Mouse (Mus musculus): ENCODE measurements at regions not wholly inside any gene's neighbourhood (a gene's known extent, or its start where the extent isn't known, plus 50 kb on each side); places are given as distances from the start of the nearest gene placed in this dataset.

GRCm38 (mm10) chr7:70037011-70037410, 329.5 kb downstream of the Nr2f2 start:
- WGBS, result 82% methylated on average over 1 of the region's 1 CpGs
- DNase-seq (ENCODE audit: low spot score) (no peak), ATAC-seq (no peak)

GRCm38 (mm10) chr7:70032857-70033256, 333.7 kb downstream of the Nr2f2 start:
- H3K4me1 ChIP-seq (ENCODE audit: control insufficient read depth, insufficient read depth, low read length), result no peaks in the 10 kb centered on the region
- H3K4me2 ChIP-seq (ENCODE audit: low read length), result no peak overlapping the region
- no peaks in the 10 kb centered on the region for H3K9me3 ChIP-seq (replicated peaks; ENCODE audit: control insufficient read depth, low read length)
- 99% methylated on average over 2 of the region's 2 CpGs for WGBS
- no peaks in the 10 kb centered on the region for H3K27me3 ChIP-seq (replicated peaks; ENCODE audit: control insufficient read depth, insufficient read depth, low read length)
- no peak overlapping the region for H3K27ac ChIP-seq (ENCODE audit: low read depth, low read length)
- no peak overlapping the region for H3K4me3 ChIP-seq (ENCODE audit: low read depth, low read length)
- DNase-seq (ENCODE audit: low spot score) (no peak), ATAC-seq (no peak)
- H3K9ac ChIP-seq (ENCODE audit: low read length), result no peak overlapping the region
- H3K36me3 ChIP-seq (ENCODE audit: control insufficient read depth, insufficient read depth, low read length), result no peaks in the 10 kb centered on the region

More at GRCm38 (mm10) chr7:70037011-70037410, 329.5 kb downstream of the Nr2f2 start:
- Histone ChIP-seq H3K36me3 (ENCODE audit: control insufficient read depth, insufficient read depth, low read length) (no peaks in the 10 kb centered on the region), H3K4me3 (ENCODE audit: low read depth, low read length) (no peak overlapping the region), H3K27ac (ENCODE audit: low read depth, low read length) (no peak overlapping the region), H3K4me1 (ENCODE audit: control insufficient read depth, insufficient read depth, low read length) (no peaks in the 10 kb centered on the region), H3K9me3 (replicated peaks; ENCODE audit: control insufficient read depth, low read length) (no peaks in the 10 kb centered on the region), H3K4me2 (ENCODE audit: low read length) (no peak overlapping the region), H3K9ac (ENCODE audit: low read length) (no peak overlapping the region), H3K27me3 (replicated peaks; ENCODE audit: control insufficient read depth, insufficient read depth, low read length) (no peaks in the 10 kb centered on the region)

- no peak for ATAC-seq
- Histone ChIP-seq H3K27ac (ENCODE audit: low read depth, low read length) (no peak overlapping the region), H3K9me3 (replicated peaks; ENCODE audit: control insufficient read depth, low read length) (no peaks in the 10 kb centered on the region), H3K36me3 (ENCODE audit: control insufficient read depth, insufficient read depth, low read length) (no peaks in the 10 kb centered on the region), H3K9ac (ENCODE audit: low read length) (no peak overlapping the region), H3K27me3 (replicated peaks; ENCODE audit: control insufficient read depth, insufficient read depth, low read length) (no peaks in the 10 kb centered on the region), H3K4me3 (ENCODE audit: low read depth, low read length) (no peak overlapping the region), H3K4me2 (ENCODE audit: low read length) (no peak overlapping the region), H3K4me1 (ENCODE audit: control insufficient read depth, insufficient read depth, low read length) (no peaks in the 10 kb centered on the region)
- no peak for DNase-seq (ENCODE audit: low spot score)
- WGBS, result 14% methylated on average over 2 of the region's 2 CpGs
Observed at GRCm38 (mm10) chr7:70029311-70029710, 337.2 kb downstream of the Nr2f2 start.

- no peak for DNase-seq (ENCODE audit: low spot score)
- no peak overlapping the region for H3K4me3 ChIP-seq (ENCODE audit: low read depth, low read length)
- ATAC-seq, result no peak
- H3K27ac ChIP-seq (ENCODE audit: low read depth, low read length), result no peak overlapping the region
- H3K9ac ChIP-seq (ENCODE audit: low read length), result no peak overlapping the region
- H3K4me2 ChIP-seq (ENCODE audit: low read length), result no peak overlapping the region
- H3K4me1 ChIP-seq (ENCODE audit: control insufficient read depth, insufficient read depth, low read length), result no peaks in the 10 kb centered on the region
- no peaks in the 10 kb centered on the region for H3K27me3 ChIP-seq (replicated peaks; ENCODE audit: control insufficient read depth, insufficient read depth, low read length)
- H3K9me3 ChIP-seq (replicated peaks; ENCODE audit: control insufficient read depth, low read length), result no peaks in the 10 kb centered on the region
- no peaks in the 10 kb centered on the region for H3K36me3 ChIP-seq (ENCODE audit: control insufficient read depth, insufficient read depth, low read length)
Observed at GRCm38 (mm10) chr7:70025527-70025926, 341.0 kb downstream of the Nr2f2 start.

- no peaks in the 10 kb centered on the region for H3K9me3 ChIP-seq (replicated peaks; ENCODE audit: control insufficient read depth, low read length)
- H3K36me3 ChIP-seq (ENCODE audit: control insufficient read depth, insufficient read depth, low read length), result no peaks in the 10 kb centered on the region
- H3K4me2 ChIP-seq (ENCODE audit: low read length), result no peak overlapping the region
- no peaks in the 10 kb centered on the region for H3K4me1 ChIP-seq (ENCODE audit: control insufficient read depth, insufficient read depth, low read length)
- DNase-seq (ENCODE audit: low spot score) (no peak), ATAC-seq (no peak)
- no peaks in the 10 kb centered on the region for H3K27me3 ChIP-seq (replicated peaks; ENCODE audit: control insufficient read depth, insufficient read depth, low read length)
- no peak overlapping the region for H3K4me3 ChIP-seq (ENCODE audit: low read depth, low read length)
- no peak overlapping the region for H3K27ac ChIP-seq (ENCODE audit: low read depth, low read length)
- no peak overlapping the region for H3K9ac ChIP-seq (ENCODE audit: low read length)
Observed at GRCm38 (mm10) chr7:70016611-70017010, 349.9 kb downstream of the Nr2f2 start.

GRCm38 (mm10) chr7:70003200-70003986, 363.1 kb downstream of the Nr2f2 start:
- DNase-seq (ENCODE audit: low spot score), result peak; percentile 47

GRCm38 (mm10) chr7:69998756-69999155, 367.8 kb downstream of the Nr2f2 start:
- ATAC-seq (no peak), DNase-seq (ENCODE audit: low spot score) (no peak)
- H3K9me3 ChIP-seq (replicated peaks; ENCODE audit: control insufficient read depth, low read length), result no peaks in the 10 kb centered on the region
- H3K36me3 ChIP-seq (ENCODE audit: control insufficient read depth, insufficient read depth, low read length), result no peaks in the 10 kb centered on the region
- H3K9ac ChIP-seq (ENCODE audit: low read length), result no peak overlapping the region
- H3K27ac ChIP-seq (ENCODE audit: low read depth, low read length), result no peak overlapping the region
- peaks cover 5% of the 10 kb centered on the region; the same call in 1 of the 2 replicates for H3K4me1 ChIP-seq (ENCODE audit: control insufficient read depth, insufficient read depth, low read length)
- peaks cover 43% of the 10 kb centered on the region for H3K27me3 ChIP-seq (replicated peaks; ENCODE audit: control insufficient read depth, insufficient read depth, low read length)
- no peak overlapping the region for H3K4me3 ChIP-seq (ENCODE audit: low read depth, low read length)
- WGBS, result 77% methylated on average over 1 of the region's 1 CpGs
- no peak overlapping the region for H3K4me2 ChIP-seq (ENCODE audit: low read length)

More at GRCm38 (mm10) chr7:70003200-70003986, 363.1 kb downstream of the Nr2f2 start:
- no peak for ATAC-seq
- Histone ChIP-seq H3K9me3 (replicated peaks; ENCODE audit: control insufficient read depth, low read length) (no peaks in the 10 kb centered on the region), H3K9ac (ENCODE audit: low read length) (no peak overlapping the region), H3K4me1 (ENCODE audit: control insufficient read depth, insufficient read depth, low read length) (no peaks in the 10 kb centered on the region), H3K27me3 (replicated peaks; ENCODE audit: control insufficient read depth, insufficient read depth, low read length) (peaks cover 22% of the 10 kb centered on the region), H3K4me2 (ENCODE audit: low read length) (no peak overlapping the region), H3K27ac (ENCODE audit: low read depth, low read length) (no peak overlapping the region), H3K4me3 (ENCODE audit: low read depth, low read length) (no peak overlapping the region), H3K36me3 (ENCODE audit: control insufficient read depth, insufficient read depth, low read length) (no peaks in the 10 kb centered on the region)
- WGBS, result 7% methylated on average over 8 of the region's 8 CpGs

- H3K27me3 ChIP-seq (replicated peaks; ENCODE audit: control insufficient read depth, insufficient read depth, low read length), result peaks cover 57% of the 10 kb centered on the region
- H3K4me1 ChIP-seq (ENCODE audit: control insufficient read depth, insufficient read depth, low read length), result peaks cover 10% of the 10 kb centered on the region
- WGBS, result 20% methylated on average over 6 of the region's 6 CpGs
- no peaks in the 10 kb centered on the region for H3K36me3 ChIP-seq (ENCODE audit: control insufficient read depth, insufficient read depth, low read length)
- H3K9me3 ChIP-seq (replicated peaks; ENCODE audit: control insufficient read depth, low read length), result no peaks in the 10 kb centered on the region
- ATAC-seq (peak; percentile 89), DNase-seq (ENCODE audit: low spot score) (peak; percentile 90)
- H3K27ac ChIP-seq (ENCODE audit: low read depth, low read length), result no peak overlapping the region
- H3K9ac ChIP-seq (ENCODE audit: low read length), result no peak overlapping the region
- no peak overlapping the region for H3K4me2 ChIP-seq (ENCODE audit: low read length)
- H3K4me3 ChIP-seq (ENCODE audit: low read depth, low read length), result no peak overlapping the region
Observed at GRCm38 (mm10) chr7:69994540-69995303, 371.8 kb downstream of the Nr2f2 start.

Data from forebrain, embryonic 14.5 days (tissue).